Mouse (Mus musculus): Measurements from ENCODE around the gene Zfand3.

Gene Zfand3

DNA sequence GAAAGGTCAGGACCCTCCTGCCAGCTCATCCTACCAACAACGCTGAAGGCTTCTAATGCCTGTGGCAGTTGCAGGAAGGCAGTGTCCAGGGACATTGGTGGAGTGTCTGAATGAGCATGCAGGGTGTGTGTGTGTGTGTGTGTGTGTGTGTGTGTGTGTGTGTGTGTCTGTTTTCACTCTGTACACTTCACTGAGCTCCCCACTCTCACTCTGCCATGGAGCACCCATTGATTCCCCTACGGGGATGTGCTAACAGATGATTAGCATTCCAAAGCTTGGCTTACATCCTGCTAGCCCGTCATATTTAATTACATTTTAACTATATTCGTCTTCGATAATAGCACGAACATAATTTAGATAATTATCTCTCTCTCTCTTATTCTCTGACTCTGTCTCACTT, 232.1 kb downstream of the Zfand3 start:
- no peak for DNase-seq

DNA sequence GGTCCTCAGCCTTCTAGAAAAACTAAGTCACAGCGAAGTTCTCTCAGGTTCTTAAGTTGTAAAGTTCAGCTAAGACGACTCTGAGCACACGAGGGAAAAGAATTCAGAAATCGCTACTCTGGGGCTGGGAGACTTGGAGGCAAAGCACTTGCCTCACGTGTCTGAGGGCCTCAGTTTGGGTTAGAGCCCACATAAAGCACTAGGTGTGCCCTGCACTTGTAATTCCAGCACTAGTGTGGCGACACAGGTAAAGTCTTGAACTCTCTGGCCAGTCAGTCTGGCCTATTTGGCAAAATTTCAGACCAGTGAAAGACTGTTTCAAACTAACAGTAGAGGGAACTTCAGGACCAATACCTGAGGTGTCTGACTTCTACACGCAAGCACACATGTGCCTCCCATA, 233.1 kb downstream of the Zfand3 start:
- DNase-seq, result no peak

DNA sequence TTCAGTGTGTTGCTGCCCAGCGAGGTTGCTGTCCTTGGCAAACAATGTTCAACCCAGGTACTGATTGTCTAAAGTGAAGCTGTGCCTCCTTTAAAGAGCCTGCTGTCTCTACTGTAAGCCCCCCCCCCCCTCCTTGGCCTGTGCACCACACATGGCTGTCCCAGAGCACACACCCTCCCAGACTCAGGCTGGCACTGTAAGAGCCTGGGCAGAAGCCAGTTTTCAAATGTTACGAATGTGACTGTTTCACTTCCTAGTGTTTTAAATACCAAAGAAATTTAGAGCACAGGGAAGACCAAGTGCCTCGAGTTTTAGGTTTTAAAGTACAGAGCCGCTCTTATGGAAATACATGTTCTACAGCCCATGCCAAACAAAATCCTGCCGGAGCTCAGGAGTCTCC, 234.9 kb downstream of the Zfand3 start:
- DNase-seq, result no peak

DNA sequence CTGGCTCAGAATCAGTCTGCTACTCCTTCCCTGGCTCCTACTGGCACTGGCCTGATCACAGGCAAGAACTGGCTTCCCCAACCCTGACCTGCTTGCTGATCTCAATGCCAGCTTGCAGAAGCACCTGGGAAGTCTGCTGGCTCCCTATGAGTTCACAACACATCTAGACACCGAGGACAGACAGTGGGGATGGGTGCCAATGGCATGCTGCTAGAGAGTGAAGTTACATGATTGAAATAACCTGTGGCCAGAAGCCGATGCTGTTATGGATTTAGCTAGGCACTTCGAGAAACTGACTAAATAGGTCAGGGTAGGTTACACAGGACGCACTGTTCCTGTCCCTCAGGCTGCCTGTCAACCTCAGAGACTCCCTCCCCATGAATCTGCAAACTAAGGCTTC, 236.1 kb downstream of the Zfand3 start:
- peak; percentile 59 for DNase-seq

DNA sequence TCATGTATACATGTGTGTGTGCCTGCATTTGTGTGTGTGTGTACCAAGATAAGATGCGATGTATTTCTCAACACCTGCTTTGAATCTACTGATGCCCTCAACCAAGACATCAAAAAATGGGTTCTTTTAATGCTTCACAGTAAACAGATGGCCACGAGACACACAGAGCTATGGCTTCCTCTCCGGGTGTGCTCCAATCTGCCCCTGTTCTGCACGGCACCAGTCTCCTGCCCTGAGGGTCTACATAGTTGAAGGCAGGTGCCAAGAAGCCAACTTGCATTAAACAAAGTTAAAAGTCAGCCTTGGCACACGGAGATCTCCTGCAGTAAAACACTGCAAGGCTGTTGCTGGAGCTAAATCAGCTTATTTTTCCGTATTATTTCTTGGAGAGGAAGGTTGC, 236.5 kb downstream of the Zfand3 start:
- peak; percentile 49 for DNase-seq

DNA sequence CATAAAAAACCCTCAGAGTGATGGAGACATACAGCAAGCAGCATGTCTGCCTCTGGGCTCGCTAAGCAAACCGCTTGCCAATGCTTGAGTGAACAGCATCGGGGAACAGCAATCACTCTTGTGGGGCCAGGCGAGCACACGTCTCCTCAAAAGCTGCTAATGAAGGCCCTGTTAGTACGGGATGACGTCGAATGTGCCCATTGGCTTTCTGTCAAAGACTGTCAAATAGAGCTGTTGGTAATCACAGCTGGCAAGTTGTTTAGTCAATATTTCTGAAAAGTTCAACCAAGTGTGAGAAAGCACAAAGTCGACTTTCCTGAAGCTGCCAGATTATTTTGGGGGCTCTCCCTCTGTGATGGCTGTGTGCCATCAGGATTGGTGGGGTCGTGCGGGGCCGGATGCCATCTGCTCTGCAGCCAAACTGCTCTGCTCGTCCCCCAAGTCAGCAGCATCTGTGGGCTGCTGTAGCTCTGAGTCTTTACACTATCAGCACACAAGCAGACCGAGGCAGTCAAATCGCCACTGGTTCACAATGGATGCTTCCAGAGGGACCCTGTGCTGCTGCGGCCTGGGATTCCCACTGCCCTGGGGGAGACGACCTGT, 237.3 kb downstream of the Zfand3 start:
- DNase-seq, result no peak

DNA sequence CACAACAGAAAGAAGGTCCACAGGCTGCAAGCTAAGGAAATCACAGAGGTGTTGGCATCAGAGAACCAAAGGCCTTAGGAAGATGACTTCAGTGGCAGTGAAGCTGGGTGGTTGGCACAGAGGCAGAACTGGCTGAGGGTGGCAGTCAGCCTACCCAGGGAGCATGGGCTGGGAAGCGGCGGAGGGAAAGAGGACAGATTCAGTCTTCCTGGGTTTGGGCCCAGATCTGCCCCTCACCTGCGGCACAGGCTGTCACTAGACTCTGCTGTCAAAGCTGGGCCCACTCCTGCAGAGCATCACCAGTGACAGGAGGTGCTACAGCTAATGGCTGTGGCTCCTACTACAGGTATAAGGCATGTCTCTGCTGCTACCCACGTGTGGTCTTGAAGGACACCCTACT, 238.1 kb downstream of the Zfand3 start:
- DNase-seq, result no peak

DNA sequence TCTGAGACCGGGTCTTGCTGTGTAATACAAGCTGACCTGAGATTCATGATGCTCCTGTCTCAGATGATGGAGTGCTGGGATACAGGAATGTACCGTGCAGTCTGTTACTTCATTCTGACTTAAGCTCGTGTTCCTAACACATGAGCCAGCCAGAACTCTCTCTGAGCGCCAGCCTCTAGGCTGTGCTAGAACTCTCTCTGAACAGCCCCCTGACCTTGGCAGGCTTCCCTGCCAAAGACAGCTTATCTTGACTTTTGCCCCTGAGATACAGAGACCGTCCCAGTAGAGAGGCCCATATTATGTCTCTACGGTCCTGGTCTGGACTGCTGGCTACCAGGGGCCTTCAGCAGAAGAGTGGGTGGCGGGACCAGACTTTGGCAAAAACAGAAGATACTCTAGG, 239.0 kb downstream of the Zfand3 start:
- DNase-seq, result no peak

DNA sequence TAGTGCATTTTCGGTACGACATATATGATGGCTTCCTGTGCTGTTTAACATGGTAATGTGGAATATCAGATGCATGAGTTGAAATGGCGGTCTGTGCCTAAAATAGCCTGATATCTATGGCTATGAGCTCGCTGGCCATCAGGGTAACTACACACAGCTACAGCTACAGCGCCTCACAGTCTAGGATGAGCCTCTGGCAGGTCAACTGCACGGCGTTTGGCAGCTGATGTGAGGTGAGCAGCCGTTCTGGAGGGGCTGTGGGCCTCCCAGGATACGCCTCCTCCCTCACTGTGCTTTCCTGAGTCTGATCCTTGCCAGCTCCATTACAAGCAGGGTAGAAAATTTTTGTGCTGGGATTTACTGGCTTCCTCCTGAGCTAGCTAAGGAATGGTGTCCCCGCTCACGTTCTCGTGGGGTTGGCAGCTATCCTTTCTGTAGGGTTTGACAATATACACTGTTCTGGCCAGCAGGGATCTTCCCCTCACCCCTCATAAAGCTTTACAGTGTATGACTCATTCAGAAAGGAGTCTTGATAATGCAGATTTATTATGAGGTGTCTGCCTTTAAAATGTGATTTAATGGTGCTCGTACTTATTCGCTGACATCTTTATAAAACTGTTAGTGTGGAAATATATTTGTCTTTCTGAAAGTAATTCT, 240.2 kb downstream of the Zfand3 start:
- no peak for DNase-seq

DNA sequence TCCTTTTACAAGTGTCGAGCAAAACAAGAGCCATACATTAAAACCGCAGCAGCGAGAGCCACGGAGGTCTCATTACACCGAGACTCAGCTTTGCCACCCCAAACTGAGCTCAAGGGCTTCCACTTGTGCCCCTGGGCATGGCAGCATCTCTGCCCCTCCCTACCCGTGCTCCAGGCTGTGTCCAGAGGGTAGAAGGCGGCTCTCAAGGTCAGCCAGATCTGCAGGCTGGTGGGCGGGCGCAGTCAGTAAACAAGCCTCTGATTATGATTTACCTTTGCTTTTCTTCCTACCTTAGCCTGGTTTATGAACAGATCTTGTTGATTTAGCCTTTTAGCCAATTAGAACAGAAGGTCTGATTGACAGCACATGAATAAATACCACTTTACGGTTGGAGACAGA, 240.8 kb downstream of the Zfand3 start:
- no peak for DNase-seq

DNA sequence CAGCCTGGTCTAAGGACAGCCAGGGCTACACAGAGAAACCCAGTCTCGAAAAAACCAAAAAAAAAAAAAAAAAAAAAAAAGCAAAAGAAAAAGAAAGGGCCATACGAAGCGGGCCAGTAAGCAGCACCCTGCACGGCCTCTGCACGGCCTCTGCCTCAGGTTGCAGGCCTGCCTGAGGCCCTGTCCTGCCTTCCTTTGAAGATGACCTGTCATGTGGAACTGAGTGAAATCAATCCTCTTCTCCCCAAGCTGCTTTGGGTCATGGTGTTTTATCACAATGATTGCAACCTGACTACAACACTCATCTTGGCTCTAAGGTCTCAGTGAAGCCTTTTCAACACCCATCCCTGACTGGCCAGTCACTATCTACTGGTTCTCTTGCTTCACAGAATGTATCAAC, 248.5 kb downstream of the Zfand3 start:
- no peak for DNase-seq

DNA sequence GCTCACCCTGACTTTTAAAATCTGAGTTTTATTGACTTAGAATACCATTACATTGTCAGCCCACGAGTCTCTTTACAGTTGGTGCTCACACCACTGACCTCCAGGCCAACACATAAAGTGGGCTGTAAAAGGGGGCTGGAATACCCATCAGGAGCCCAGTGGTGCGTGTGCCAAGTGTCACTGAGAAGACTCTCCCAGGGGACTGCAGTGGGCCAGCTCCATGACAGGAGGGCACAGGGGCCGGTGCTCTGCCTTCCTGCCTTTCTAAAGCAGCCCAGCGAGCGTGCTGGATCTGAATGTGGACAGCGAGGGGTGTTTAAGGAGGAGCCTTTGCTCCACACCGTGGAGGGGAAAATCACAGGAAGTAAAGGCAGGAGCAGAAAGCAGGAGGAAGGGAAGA, 249.4 kb downstream of the Zfand3 start:
- DNase-seq, result no peak

DNA sequence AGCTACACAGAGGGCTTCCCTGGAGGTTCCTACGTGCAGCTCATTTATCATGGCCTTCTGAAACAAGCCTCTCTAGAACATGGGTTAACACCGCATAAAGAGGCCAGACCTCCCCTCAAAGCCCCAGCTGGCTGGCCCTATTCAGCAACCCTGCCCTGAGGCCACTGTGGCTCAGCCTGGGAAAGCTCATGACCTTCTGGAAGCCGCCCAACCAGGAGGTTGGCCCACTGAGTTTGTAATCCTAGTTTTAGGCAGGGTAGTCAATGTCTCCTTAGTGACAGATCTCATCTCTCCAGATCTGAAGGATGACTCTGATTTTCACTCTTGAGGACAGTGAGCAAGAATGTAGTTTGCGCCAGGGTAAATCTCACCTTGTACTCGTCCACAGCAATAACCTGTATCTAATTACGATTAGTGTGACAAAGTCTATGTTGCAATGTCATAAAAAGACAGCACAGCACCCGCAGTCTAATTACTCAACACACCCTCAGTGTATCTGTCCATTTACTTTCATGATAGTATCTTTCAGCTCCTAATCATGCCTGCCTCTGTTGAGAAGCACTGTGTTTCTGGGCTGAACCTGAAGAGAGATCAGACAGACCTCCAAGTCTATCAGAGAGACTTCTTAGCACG, 251.5 kb downstream of the Zfand3 start:
- DNase-seq, result no peak

DNA sequence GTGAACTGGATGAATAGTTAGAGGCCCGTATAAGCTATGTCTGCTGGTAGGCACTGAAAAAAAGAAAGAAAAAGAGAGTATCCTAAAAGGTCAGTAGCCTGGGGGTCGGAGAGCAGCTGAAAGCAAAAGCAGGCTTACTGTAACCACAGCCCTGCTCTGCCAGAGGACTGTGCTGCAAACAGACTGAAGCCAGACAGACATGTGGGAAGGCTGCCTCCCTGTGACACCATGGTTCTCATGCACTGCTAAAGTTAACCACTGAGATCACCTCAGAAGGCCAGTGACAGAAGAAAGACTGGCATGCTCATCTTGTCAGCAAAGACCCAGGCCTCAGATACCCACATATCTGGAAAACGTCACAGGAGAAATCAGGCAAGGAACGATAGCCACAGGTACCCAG, 253.9 kb downstream of the Zfand3 start:
- no peak for DNase-seq

DNA sequence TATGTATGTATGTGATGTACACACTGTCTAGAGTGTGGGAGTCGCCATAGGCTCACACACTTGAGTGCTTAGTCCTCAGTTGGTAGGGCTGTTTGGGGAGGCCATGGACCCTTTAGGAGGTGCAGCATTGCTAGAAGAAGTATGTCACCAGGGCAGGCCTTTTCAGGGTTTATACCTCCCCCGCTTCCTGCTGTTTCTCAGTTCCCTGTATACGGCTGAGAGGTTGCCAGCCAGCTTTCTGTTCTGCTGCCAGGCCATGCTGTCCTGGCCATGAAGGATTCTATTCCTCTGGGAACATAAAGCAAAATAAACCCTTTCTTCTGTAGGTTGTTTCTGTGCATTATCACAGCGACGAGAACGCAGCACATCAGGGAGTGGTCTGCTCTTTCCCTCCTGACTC, 255.4 kb downstream of the Zfand3 start:
- no peak for DNase-seq

Measured in cerebellum, adult 8-10 months (tissue).